Mouse (Mus musculus) large intestine, adult 2 months (tissue): Measurements from ENCODE around the gene Ctnnb1. TPM values are rescaled to one million over a fixed set of nuclear protein-coding genes. Genes with fewer than 3 reads are reported as not detected.

ENCODE experiments used
- DNase-seq: peaks from one replicate; pipeline ENCODE4 v3.0.0-alpha.2; 2012; ENCODE audit warnings: low read depth, low spot score
- WGBS: fragments of 180-500 bp; shearing (Covaris S2); methylation state at CpG from one replicate; pipeline ENCODE4 v1.1.7; 2018; 5-methylcytosine and 5-hydroxymethylcytosine counted together
- polyA plus RNA-seq: library from polyadenylated mRNA; depleted of rRNA; stranded (reverse); fragments of >200 nt; gene quantifications from 2 replicates; pipeline ENCODE4 v1.2.3, GENCODE M21; 2012

The Ctnnb1 gene
- polyA plus RNA-seq, 1 experiment: 195 TPM

DNA sequence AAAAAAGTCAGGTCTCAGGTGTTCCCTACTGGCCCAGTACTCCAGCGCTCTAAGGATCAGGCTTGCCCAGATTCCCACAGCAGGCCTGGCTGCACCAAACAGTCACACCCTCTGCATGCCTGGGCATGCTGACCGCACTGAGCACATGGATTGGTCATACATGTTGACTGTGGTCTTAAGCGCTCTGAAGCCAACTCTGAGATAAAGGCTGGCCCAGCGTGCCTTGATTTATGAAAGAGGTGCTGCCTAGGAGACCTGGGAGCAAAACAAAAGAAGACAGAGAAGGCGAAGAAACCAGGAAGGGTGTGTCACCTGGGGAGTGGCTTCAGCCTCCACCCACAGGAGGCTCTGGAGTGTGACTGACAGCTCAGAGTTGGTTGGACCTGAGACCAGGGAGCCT lies 9.9 kb upstream of the Ctnnb1 start:
- 38% methylated on average over 5 of the region's 5 CpGs for WGBS
- DNase-seq: no peak

DNA sequence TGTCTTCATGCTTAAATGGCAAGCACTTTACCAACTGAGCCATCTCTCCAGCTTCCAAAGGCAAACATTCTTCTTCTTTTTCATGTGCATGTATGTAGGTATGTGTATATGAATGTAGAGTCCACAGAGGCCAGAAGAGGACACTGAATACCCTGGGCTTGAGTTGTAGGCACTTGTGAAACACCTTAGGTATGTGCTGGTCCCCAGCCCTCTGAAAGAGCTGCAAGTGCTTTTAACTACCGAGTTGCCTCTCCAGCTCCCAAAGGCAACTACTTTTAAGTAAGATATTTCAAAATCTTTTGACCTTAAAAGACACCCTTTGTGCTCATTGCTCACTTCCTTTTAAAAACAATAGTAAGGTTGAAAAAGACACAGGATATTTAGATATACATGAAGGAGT lies 2.9 kb upstream of the Ctnnb1 start:
- WGBS: 52% methylated on average over 1 of the region's 1 CpGs

DNA sequence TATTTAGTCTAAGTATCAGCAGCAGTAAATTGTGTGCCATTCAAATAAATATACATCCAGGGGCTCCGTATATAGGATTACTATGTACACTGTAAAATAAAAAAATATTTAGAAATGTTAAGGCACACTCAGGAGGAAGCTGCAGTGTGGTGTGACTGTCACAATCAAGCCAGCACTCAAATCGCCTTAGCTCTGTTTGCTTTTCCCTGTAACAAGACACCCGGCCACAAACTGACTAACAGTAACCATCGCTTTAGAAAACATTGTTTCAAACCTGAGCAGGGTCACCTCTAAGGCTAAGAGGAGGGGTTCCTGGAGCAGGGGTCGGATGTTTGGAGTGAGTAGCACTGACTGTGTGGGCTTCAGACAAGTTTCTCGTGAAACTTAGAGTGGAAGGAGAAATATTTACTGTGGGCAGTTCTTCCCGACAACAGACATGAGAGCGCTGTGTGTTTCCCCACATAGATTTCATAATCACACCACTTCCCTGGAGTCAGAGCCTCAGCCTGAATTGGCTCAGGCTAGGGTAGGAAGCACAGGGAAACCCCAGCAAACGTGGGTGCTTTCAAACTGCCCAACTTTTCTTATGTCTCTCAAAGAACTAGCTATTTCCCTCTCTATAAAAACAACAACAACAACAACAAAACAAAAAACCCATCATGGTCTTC lies 1.9 kb upstream of the Ctnnb1 start:
- 15% methylated on average over 9 of the region's 9 CpGs for WGBS
- no peak for DNase-seq

More for the DNA sequence above, 2.9 kb upstream of the Ctnnb1 start:
- no peak for DNase-seq

- WGBS: 96% methylated on average over 12 of the region's 12 CpGs
- DNase-seq: no peak
These were observed 1.0 kb downstream of the Ctnnb1 start for GRCm38 (mm10) chr9:120930021-120930420.

- WGBS: 57% methylated on average over 8 of the region's 8 CpGs
- DNase-seq: no peak
These were observed 1.8 kb downstream of the Ctnnb1 start for GRCm38 (mm10) chr9:120930811-120931210.

DNA sequence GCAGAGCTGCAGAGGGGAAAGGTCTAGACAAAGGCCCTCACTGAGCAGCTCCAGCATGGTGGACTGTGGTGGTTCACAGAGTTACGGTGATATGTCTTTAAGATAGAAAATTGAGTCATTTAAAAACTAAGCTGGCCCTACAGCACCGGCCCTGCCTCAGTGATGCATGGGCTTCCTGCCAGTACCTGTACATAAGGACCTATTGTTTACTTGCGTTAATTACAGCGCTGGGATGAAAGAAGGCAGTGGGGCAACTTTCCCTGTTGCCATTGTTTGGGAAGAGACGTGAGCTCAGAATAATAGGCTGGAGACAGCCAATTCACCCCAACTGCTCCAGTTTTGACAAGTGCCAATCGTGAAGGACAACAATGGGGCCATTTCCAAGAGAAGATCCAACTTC lies 3.4 kb downstream of the Ctnnb1 start:
- no peak for DNase-seq
- WGBS: 30% methylated on average over 6 of the region's 6 CpGs

DNA sequence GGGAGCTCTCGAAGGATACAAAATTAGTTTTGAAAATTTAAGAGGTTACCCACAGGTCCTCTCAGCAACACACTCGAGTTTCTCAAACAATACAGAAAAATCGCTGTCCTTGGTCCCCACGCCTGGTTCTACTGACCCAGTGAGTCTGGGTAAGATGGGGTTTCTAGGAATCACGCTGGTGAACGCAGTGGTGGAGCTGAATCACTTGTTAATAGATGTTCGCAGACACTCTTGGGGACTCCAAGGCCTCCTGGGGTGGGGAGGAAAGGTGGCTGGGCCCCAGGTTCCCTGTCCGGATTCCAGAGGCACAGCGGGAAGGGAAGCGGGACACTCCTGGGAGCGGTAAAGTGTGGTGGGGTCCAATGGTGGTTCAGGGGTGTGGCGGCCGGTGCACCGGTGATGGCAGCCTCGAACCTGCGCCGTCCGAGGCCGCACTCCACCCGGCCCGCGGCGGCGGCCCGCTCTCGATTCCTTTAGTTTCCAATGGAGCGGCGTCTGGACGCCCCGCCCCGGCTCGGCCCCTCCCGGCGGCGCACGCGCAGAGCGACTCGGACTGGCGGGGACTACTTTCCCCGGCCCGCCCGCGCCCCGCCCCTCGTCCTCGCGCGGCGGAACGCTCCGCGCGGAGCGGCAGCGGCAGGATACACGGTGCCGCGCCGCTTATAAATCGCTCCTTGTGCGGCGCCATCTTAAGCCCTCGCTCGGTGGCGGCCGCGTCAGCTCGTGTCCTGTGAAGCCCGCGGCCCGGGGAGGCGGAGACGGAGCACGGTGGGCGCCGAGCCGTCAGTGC lies 4.0 kb downstream of the Ctnnb1 start:
- 5% methylated on average over 78 of the region's 78 CpGs for WGBS
- no peak for DNase-seq

- DNase-seq: no peak
- 1% methylated on average over 53 of the region's 58 CpGs for WGBS
These were observed 4.5 kb downstream of the Ctnnb1 start for GRCm38 (mm10) chr9:120933587-120933885.

GRCm38 (mm10) chr9:120933886-120934758 lies 5.1 kb downstream of the Ctnnb1 start:
- DNase-seq: no peak
- under 1% methylated on average over 56 of the region's 57 CpGs for WGBS

- WGBS: 1% methylated on average over 14 of the region's 14 CpGs
These were observed 6.0 kb downstream of the Ctnnb1 start for GRCm38 (mm10) chr9:120934821-120935633.

DNA sequence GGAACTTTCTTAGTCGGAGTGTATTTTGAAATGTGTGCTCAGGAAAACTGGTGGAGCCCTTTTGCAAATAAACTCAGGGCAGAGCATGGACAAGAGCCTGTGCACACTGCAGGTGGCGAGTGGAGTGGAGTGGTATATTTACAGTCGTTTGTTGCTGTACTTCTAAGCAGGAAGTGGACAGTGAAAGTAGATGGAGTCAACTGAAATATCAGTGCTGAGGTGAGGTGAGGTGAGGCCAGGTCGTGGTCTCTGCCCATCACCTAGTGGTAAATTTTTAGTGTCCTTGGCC lies 6.6 kb downstream of the Ctnnb1 start:
- no peak for DNase-seq
- whole genome bisulfite sequencing: 2% methylated on average over 4 of the region's 4 CpGs

More at GRCm38 (mm10) chr9:120934821-120935633, 6.0 kb downstream of the Ctnnb1 start:
- no peak for DNase-seq

DNA sequence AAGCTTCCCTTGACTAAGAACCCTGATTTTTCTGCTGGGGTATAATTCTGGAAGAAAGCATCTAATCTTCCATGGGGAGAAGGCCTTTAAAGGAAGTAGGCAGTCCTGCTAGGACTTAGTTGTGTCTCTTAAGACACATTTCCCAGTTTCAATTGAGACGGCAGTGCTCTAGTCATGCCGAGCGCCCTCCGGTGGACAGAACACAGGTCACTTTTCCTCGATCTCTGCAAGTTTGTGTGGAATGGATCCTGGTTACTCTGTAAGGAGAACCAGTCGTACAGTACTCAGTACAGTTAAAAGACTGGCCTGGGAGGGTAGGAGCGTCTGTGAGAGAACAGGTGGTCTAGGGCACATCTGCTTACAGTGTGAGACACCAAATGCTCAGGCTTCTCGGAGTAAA lies 7.3 kb downstream of the Ctnnb1 start:
- 5% methylated on average over 8 of the region's 8 CpGs for WGBS
- no peak for DNase-seq

DNA sequence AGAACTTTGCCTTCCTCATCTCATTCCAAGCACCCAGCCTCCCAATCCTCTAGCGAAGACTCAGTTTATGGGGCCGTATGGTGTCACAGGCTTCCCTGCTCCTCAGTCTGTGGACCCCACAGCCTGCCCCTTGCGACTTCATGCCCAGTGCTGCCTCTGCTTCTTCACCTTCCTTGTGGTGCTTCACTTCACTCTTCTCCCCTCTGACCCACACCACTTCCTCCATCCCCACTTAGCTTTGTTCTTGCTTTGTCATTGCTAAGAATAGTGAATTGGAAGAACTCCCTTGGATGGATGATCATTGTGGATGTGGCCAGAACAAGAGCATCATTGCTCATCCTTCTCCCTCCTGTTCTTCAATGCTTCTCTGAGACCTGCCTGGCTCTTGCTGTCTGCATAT lies 11.8 kb downstream of the Ctnnb1 start:
- DNase-seq: no peak
- WGBS: 47% methylated on average over 3 of the region's 3 CpGs

DNA sequence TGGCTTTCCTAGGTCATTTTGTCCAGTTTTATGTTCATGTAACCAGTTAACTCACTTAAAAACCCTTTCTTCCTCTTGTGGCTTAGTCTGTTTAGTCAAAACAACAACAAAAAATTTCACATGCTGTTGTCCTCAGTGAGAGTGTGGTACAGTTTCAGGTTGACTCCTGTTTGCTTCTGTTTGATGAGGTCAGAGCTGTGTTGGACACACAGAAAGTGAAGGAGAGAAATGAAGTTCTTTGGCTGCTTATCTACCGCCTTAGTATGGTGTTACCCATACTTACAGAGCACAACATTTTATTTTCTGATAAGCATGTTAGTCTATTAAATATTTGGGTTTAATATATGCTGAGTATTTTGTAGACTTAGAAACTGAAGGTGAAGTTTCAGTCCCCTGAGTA lies 14.7 kb downstream of the Ctnnb1 start:
- WGBS: 46% methylated on average over 1 of the region's 1 CpGs
- DNase-seq: no peak

DNA sequence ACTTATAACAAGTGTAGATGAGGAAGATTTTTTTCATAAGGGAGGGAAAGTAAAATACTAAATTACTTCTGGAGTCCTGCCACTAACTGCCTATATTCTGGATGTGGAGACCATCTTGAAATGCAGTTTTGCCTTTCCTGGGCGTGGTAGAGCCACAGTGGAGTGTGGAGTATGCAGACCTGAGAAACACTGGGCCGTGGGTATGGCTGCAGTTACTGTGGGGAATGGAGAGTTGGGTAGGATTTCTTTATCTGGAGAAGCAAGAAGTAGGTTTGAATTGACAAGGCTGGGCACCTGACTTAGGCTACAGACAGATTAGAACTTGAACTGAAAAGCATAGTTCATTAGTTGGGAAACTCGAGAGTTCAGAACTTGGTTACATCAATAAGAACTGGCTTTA lies 15.2 kb downstream of the Ctnnb1 start:
- WGBS: 21% methylated on average over 3 of the region's 3 CpGs
- no peak for DNase-seq

DNA sequence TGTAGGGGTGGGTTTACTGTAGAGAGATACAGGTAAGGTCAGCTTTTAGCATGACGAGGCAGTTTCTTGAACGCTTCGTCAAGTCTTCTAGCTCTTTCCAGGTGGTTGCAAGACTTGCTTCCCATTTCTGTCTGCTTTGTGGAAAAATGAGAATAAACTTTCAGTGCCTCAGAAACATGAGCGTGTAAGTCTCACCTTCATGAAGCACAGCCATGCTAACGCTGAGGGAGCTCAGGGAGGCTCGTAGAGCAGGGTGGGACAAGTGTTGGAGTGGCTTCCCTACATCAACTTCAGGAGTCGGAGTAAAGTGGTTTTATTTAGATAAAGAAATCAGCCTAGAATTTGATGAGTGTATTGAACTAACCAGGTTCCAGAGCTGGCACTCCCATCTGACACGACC lies 17.1 kb downstream of the Ctnnb1 start:
- DNase-seq: no peak
- WGBS: 50% methylated on average over 8 of the region's 8 CpGs

GRCm38 (mm10) chr9:120948832-120949231 lies 19.8 kb downstream of the Ctnnb1 start:
- no peak for DNase-seq
- 94% methylated on average over 1 of the region's 1 CpGs for WGBS

DNA sequence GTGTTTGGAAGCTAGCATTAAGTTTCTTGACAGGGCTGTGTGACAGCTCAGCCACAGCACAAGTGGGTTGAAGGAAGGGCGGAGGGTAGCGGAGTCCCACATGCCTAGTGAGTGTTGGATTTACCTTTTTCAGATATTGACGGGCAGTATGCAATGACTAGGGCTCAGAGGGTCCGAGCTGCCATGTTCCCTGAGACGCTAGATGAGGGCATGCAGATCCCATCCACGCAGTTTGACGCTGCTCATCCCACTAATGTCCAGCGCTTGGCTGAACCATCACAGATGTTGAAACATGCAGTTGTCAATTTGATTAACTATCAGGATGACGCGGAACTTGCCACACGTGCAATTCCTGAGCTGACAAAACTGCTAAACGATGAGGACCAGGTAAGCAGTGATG lies 21.7 kb downstream of the Ctnnb1 start:
- WGBS: 86% methylated on average over 12 of the region's 12 CpGs
- no peak for DNase-seq

GRCm38 (mm10) chr9:120951947-120952346 lies 22.9 kb downstream of the Ctnnb1 start:
- no peak for DNase-seq

DNA sequence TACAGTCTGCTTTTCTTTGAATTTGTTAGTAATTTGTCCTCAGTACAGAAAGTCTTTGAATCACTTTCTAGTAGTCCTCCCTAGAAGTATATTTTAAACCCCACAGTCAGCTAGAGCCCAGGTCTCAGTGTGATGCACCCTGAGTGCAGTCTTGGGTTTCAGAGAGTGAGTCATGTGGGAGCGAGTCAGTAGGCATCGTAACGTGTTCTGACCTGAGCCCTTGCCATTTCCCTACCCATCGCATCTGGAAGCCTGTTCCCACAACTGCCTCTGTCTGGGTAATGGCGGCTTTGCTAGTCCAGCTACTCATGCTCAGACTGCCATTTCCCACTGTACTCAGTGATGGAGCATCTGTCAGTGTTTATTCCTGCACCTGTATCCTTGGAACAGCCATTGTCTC lies 29.0 kb downstream of the Ctnnb1 start:
- no peak for DNase-seq
- 78% methylated on average over 5 of the region's 5 CpGs for WGBS

More at GRCm38 (mm10) chr9:120951947-120952346, 22.9 kb downstream of the Ctnnb1 start:
- 34% methylated on average over 3 of the region's 3 CpGs for WGBS
